Mouse (Mus musculus) frontal cortex, postnatal 14 days (tissue): ENCODE results near the gene Pex13.
A peak's percentile ranks its signal among the peaks of the same experiment; 100 is the strongest.

Source experiments
- DNase-seq, 2 experiments: peaks; one replicate each; pipeline ENCODE4 v3.0.0; 2022; ENCODE audit warnings: low spot score in 2 of 2

Gene Pex13

GRCm38 (mm10) chr11:23665798-23666501, at the start of gene Pex13:
TSS of gene Pex13 (minus strand) at chr11:23665959.
- peak; percentile 87 to 88 for DNase-seq

GRCm38 (mm10) chr11:23712299-23712698, 46.5 kb upstream of the Pex13 start:
- DNase-seq, result no peak

- DNase-seq, result no peak
Measured at GRCm38 (mm10) chr11:23704604-23705294, 39.0 kb upstream of the Pex13 start.

GRCm38 (mm10) chr11:23701831-23702230, 36.1 kb upstream of the Pex13 start:
- DNase-seq, result no peak

- DNase-seq, result no peak
Measured at GRCm38 (mm10) chr11:23699414-23700095, 33.8 kb upstream of the Pex13 start.

GRCm38 (mm10) chr11:23698526-23698925, 32.8 kb upstream of the Pex13 start:
- no peak for DNase-seq

- DNase-seq, result no peak
Measured at GRCm38 (mm10) chr11:23695847-23696246, 30.1 kb upstream of the Pex13 start.

GRCm38 (mm10) chr11:23693286-23693685, 27.5 kb upstream of the Pex13 start:
- no peak for DNase-seq

GRCm38 (mm10) chr11:23688060-23688459, 22.3 kb upstream of the Pex13 start:
- no peak for DNase-seq

- DNase-seq, result no peak
Measured at GRCm38 (mm10) chr11:23686671-23687070, 20.9 kb upstream of the Pex13 start.

- DNase-seq, result no peak
Measured at GRCm38 (mm10) chr11:23682561-23682960, 16.8 kb upstream of the Pex13 start.

GRCm38 (mm10) chr11:23680435-23680950, 14.7 kb upstream of the Pex13 start:
- DNase-seq, result no peak

- DNase-seq, result peak in 1 of 2 experiments; percentile 53
Measured at GRCm38 (mm10) chr11:23679044-23679642, 13.4 kb upstream of the Pex13 start.

GRCm38 (mm10) chr11:23676100-23676499, 10.3 kb upstream of the Pex13 start:
- DNase-seq, result no peak

GRCm38 (mm10) chr11:23672256-23672749, 6.5 kb upstream of the Pex13 start:
- DNase-seq, result no peak

GRCm38 (mm10) chr11:23667128-23667527, 1.4 kb upstream of the Pex13 start:
- DNase-seq, result no peak

GRCm38 (mm10) chr11:23666526-23666925, 767 bp upstream of the Pex13 start:
- DNase-seq, result no peak

- peak in 1 of 2 experiments; percentile 11 for DNase-seq
Measured at GRCm38 (mm10) chr11:23665311-23665786, 410 bp downstream of the Pex13 start, which contains the start of gene Pus10. TSS of gene Pus10 (plus strand) at chr11:23665674.

- DNase-seq, result no peak
Measured at GRCm38 (mm10) chr11:23664232-23664631, 1.5 kb downstream of the Pex13 start.

GRCm38 (mm10) chr11:23657791-23658190, 8.0 kb downstream of the Pex13 start:
- no peak for DNase-seq

- DNase-seq, result no peak
Measured at GRCm38 (mm10) chr11:23653666-23654065, 12.1 kb downstream of the Pex13 start.

- no peak for DNase-seq
Measured at GRCm38 (mm10) chr11:23647835-23648234, 17.9 kb downstream of the Pex13 start.
